Comparison of ENCODE assay signal across 12 mouse cellular contexts in genomic region chr11:97424092-97424692, GRCm38 (mm10). TPM values are rescaled to one million over a fixed set of nuclear protein-coding genes. Genes with fewer than 3 reads are reported as not detected.
DNase-seq lines count a peak whose midpoint lies in the region; ATAC-seq lines count a peak whose summit lies in the region.
"Had no signal": no experiment of that assay in that cellular context is flagged by ENCODE, and none has a peak within 500 bp of the region (broad histone marks: within the 10 kb centered on the region; RNA-seq: fewer than 3 reads in every experiment).

No protein-coding gene starts in this region.

- peaks cover 43% of the 10 kb centered on the region for H3K4me1 ChIP-seq in heart, embryonic 16.5 days (ENCODE audit: control insufficient read depth, insufficient read depth, low read length)
- H3K4me1 ChIP-seq in limb, embryonic 13.5 days = peaks cover 51% of the 10 kb centered on the region

- no peak for DNase-seq in heart, adult 9 months (ENCODE audit: low spot score in 2 of 2)
- peak; percentile 23 for DNase-seq in A20 (ENCODE audit: low read depth, low spot score)
- peak; percentile 78 for DNase-seq in Muller cell, postnatal 12 days (ENCODE audit: inconsistent ontology term)
- no peak for DNase-seq in embryo, embryonic 9.5 days (ENCODE audit: extremely low spot score)
- DNase-seq in cerebellum, postnatal 36 days = no peak
- DNase-seq in left cerebral cortex, adult 18-20 months (ENCODE audit: low spot score in 2 of 2) = no peak
- DNase-seq: cerebellum, adult 9-10 months; gastrocnemius, adult 2 months; thymus, postnatal 14 days had no signal

- H3K4me2 ChIP-seq in heart, embryonic 16.5 days (ENCODE audit: low read depth, low read length) = no peak overlapping the region
- no peak overlapping the region for H3K4me2 ChIP-seq in limb, embryonic 13.5 days (replicated peaks)

- no peaks in the 10 kb centered on the region for H3K27me3 ChIP-seq in heart, embryonic 16.5 days (ENCODE audit: control insufficient read depth, insufficient read depth, low read length)
- no peaks in the 10 kb centered on the region for H3K27me3 ChIP-seq in limb, embryonic 13.5 days

- no peak for ATAC-seq in heart, embryonic 16.5 days (replicated peaks; ENCODE audit: extremely low read depth, insufficient read depth, low FRiP score)
- ATAC-seq in limb, embryonic 13.5 days (ENCODE audit: low FRiP score, low read depth) = no peak
- ATAC-seq: inflammation-experienced regulatory T-cells, adult 6 months had no signal

- H3K27ac ChIP-seq in heart, embryonic 16.5 days (ENCODE audit: low read length) = peak overlapping the region; percentile 58
- H3K27ac ChIP-seq in limb, embryonic 13.5 days = peak overlapping the region; percentile 22; the same call in 1 of the 2 replicates

- no peaks in the 10 kb centered on the region; the same call in 1 of the 2 replicates for H3K36me3 ChIP-seq in heart, embryonic 16.5 days (ENCODE audit: control insufficient read depth, insufficient read depth)
- H3K36me3 ChIP-seq in limb, embryonic 13.5 days = no peaks in the 10 kb centered on the region

- no peaks in the 10 kb centered on the region for H3K9me3 ChIP-seq in heart, embryonic 16.5 days (replicated peaks; ENCODE audit: control insufficient read depth, low read length)
- no peaks in the 10 kb centered on the region for H3K9me3 ChIP-seq in limb, embryonic 13.5 days

- no peak overlapping the region for H3K4me3 ChIP-seq in heart, embryonic 16.5 days (ENCODE audit: low read length)
- no peak overlapping the region for H3K4me3 ChIP-seq in limb, embryonic 13.5 days
- H3K4me3 ChIP-seq: gastrocnemius, adult 2 months had no signal

- WGBS in heart, embryonic 16.5 days = 40% methylated on average over 5 of the region's 5 CpGs
- WGBS in limb, embryonic 13.5 days = 61% methylated on average over 5 of the region's 5 CpGs

- H3K9ac ChIP-seq in heart, embryonic 16.5 days (ENCODE audit: low read length) = no peak overlapping the region
- no peak overlapping the region for H3K9ac ChIP-seq in limb, embryonic 13.5 days

RNA-seq across cellular contexts. Expression of gene Arhgap23, which starts 8.9 kb away (rescaled TPM):
- 5.5 and 6.1 TPM in 2 replicates for polyA plus RNA-seq in heart, embryonic 16.5 days (2015; fragmentation: Nextera tagmentation; extraction: Ambion mirVana)
- 6.7 and 7.2 TPM in 2 replicates for polyA plus RNA-seq in limb, embryonic 13.5 days (2015; fragmentation: Nextera tagmentation; extraction: Ambion mirVana)
- 10 to 100 TPM; 66.5 to 75.0 TPM for total RNA-seq in left cerebral cortex, adult 18-20 months (2021)
- polyA plus RNA-seq: inflammation-experienced regulatory T-cells, adult 6 months had no signal

Comparison
In these comparisons a context has a peak if more than half of its experiments do, and no peak if none do; other contexts are left out.
1. DNase-seq: peak in A20 (single experiment) and Muller cell, postnatal 12 days (single experiment); none in heart, adult 9 months (0 of 2), embryo, embryonic 9.5 days (single experiment), cerebellum, postnatal 36 days (0 of 2) and left cerebral cortex, adult 18-20 months (0 of 2).